Mouse (Mus musculus): ENCODE measurements at regions not wholly inside any gene's neighbourhood (a gene's known extent, or its start where the extent isn't known, plus 50 kb on each side); places are given as distances from the start of the nearest gene placed in this dataset.

GRCm38 (mm10) chr7:70288621-70289020 is 77.9 kb downstream of the Nr2f2 start:
- TF ChIP-seq ELF1 (IDR thresholded peaks at IDR 0.05; ENCODE audit: low read depth, low read length), result no peak
- TF ChIP-seq CTCF (conservative IDR thresholded peaks at IDR 0.05 in 1 of 2, IDR thresholded peaks at IDR 0.05 in 1 of 2; ENCODE audit: low read depth in 2 of 2, low read length in 2 of 2), result no peak
- TF ChIP-seq CHD2 (IDR thresholded peaks at IDR 0.05; ENCODE audit: low read length), result no peak
- no peak for TF ChIP-seq EP300 (IDR thresholded peaks at IDR 0.05; ENCODE audit: low read length)
- TF ChIP-seq ETS1 (conservative IDR thresholded peaks at IDR 0.05; ENCODE audit: low read depth, low read length), result no peak
- no peak for TF ChIP-seq POLR2A (IDR thresholded peaks at IDR 0.05; ENCODE audit: low read depth, low read length)
- TF ChIP-seq JUND (conservative IDR thresholded peaks at IDR 0.05; ENCODE audit: low read depth, low read length), result no peak
- TF ChIP-seq ZNF384 (IDR thresholded peaks at IDR 0.05; ENCODE audit: low read depth, low read length), result no peak

All from CH12.LX (cell line).